Mouse (Mus musculus): ENCODE results near the gene Rpgrip1l.

The Rpgrip1l gene

DNA sequence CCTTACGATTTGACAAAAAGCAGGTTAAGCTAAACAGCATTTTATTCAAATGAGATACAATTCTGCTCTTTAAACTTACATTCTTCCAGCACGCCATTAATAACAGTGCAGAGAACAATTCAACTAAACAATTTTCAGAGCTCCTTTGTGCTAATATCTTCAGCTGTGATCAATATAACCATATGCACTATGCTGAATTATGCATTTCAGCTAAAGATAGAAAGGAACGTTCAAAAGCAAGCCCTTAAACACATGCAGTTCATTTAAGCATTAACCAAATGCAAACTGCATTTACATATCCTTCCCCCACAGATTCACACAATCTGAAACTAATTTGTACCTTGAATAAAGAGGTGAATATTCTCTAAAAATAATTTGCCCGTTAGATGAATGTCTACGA is 35.0 kb downstream of the Rpgrip1l start:
- DNase-seq (ENCODE audit: extremely low read depth, low read depth, low spot score) = no peak

DNA sequence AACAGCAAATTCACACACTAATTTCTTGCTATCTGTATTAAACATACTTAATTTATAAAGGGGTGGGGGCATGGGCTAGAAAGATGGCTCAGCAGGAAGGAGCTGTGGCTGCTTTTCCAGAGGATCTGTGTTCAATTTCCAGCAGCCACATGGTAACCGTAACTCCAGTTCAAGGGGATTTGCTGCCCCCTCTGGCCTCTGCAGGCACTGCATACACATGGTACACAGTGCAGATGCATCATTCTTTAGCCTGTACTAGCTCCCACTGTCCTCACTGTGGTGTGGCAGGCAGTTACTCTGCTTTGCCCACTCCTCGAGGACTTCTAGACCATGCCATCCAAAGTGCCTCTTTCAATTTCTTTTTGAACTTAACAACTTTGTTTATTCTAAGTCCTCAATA is 36.7 kb downstream of the Rpgrip1l start:
- no peak for DNase-seq (ENCODE audit: extremely low read depth, low read depth, low spot score)

DNA sequence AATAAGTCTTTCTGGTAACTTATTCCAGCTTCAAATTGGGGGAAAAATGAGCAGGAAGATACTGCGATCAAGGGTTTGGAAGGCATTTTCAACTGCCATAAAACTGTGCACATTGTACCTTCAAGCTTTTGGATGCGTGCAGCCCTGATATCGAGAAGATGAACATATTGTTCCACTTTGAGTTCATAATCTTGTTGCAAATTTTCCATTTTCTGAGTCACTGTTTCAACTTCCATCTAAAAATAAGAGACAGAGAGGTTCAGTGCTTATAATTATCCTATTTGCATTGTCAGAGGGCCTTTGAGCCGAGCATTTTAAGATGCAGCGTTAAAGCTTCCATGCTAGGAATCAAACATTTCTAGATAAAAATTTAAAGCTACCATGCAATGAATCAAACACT is 39.6 kb downstream of the Rpgrip1l start:
- DNase-seq (ENCODE audit: extremely low read depth, low read depth, low spot score) = no peak

DNA sequence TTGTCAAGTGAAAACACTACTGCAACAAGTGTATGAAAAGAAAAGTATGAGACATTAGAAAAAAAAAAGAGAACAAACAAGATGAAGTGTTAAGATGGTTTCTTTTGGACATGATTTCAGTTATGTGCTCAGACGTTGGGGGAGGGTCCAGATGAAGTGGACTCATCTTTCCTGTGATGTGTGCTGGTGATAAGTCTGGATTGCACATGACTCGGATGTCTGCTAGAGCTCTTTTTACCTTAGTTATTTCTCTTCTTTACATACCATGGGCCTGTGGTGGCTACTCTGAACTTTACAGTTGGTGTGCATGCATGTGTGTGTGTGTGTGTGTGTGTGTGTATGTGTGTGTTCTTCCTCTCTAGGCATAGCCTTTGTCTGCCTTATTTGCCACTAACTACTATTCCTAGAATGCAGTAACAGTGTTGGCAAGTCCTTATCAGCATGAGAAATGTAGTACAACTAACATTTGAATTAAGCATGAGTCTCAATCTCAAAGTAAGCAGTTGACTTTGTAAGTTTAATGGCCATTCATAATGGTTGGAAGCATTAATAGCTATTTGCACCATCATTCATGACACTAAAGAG is 43.6 kb downstream of the Rpgrip1l start:
- no peak for DNase-seq (ENCODE audit: extremely low read depth, low read depth, low spot score)

DNA sequence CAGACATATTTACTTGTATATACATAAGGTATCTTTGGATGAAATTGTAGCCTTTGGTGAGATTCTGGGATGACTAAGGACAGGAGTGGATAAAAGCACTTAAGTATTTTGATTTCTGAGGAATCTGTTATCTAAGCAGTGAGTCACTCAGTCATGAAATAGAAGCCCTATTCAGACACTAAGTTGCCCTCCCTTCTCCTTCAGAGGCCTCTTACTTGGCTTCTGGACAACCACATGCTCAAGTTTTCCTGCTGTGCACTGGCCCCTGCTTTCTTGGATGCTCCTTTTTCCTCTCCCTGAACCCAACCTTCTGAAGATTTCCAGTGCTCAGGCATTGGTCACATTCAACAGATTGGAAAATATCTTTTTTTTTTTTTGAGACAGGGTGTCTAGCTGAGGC is 48.5 kb downstream of the Rpgrip1l start:
- no peak for DNase-seq (ENCODE audit: extremely low read depth, low read depth, low spot score)

DNA sequence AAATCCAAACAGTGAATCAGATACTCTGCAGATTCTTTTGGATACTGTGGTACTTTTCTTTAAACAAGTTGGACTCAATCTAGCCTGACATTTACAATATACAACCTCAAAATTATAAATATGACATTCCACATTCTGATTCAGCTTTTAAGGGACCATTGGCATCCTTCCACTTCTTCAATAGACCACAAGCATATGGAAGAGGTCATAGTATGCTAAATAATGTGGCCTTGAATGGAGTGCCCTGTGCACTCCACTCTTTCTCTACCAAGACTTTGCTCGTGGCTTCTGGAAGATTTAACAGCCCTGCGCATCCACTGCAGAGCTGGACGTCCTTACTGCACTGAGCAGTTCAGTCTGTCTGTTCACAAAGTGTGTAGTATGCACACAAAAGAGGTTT is 49.1 kb downstream of the Rpgrip1l start:
- no peak for DNase-seq (ENCODE audit: extremely low read depth, low read depth, low spot score)

DNA sequence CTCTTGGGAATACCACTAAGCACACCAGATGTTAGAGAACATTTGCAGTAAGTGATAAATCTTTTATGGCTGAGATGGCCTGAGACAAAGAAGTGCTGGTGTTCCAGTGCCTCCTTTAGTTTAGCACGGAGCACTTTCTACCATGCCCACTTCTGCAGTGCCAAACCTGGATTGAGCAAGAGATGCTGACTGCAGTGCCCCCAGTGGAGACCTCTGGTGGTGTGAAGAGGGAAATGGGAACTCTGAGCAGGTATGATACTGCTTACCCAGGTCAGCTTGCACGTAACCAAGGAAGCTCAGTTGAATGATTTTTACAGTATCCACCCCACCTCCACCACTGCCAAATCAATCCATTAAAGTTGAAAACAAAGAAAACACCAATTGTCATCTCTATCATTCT is 51.5 kb downstream of the Rpgrip1l start:
- DNase-seq (ENCODE audit: extremely low read depth, low read depth, low spot score) = no peak

DNA sequence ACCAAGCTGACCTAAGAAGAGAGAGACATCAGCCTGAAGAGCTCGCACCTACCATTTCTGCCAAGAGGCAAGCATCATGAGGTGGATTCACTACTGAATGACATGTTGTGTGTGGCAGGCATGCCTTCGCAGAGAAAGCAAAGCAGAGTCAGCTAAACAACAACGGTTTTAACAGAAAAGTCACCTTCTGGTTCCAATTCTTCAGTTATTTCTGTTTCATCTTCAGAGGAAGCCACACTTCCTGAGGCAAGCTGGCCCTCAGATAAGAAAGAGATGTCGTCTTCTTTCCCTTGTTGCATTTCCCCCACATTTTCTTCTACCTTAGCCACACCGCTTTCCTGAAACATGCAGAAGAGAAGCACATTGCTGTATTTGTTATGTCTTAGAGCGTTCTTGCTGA is 62.1 kb downstream of the Rpgrip1l start:
- no peak for DNase-seq (ENCODE audit: extremely low read depth, low read depth, low spot score)

DNA sequence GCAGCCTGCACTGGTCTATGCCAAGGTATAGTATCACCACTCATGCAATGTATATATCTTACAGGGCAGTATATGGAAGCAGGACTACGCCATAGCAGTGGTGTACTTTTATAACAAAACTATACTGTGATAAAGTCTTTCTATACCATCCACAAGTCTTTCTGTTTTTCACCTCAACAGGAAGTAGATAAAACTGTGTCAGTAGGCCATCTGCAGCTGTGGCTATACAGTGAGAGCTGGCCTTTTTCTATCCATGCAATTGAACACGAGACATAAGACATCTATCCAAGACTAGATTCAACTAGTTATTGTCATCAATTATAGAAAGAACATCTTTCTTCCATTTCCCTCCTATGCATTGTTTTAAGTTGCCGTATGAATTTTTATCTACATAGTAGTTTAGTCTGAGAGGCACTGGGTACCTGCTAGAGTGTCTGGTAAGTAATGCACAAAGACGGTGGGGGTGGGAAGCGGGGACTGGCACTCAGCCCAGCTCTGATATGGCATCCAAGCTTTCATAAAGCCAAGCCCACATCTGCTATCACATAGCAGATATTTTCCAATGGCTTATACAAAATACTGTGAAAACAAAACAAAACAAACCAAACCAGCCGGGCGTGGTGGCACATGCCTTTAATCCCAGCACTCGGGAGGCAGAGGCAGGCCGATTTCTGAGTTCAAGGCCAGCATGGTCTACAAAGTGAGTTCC is 63.1 kb downstream of the Rpgrip1l start:
- no peak for DNase-seq (ENCODE audit: extremely low read depth, low read depth, low spot score)

DNA sequence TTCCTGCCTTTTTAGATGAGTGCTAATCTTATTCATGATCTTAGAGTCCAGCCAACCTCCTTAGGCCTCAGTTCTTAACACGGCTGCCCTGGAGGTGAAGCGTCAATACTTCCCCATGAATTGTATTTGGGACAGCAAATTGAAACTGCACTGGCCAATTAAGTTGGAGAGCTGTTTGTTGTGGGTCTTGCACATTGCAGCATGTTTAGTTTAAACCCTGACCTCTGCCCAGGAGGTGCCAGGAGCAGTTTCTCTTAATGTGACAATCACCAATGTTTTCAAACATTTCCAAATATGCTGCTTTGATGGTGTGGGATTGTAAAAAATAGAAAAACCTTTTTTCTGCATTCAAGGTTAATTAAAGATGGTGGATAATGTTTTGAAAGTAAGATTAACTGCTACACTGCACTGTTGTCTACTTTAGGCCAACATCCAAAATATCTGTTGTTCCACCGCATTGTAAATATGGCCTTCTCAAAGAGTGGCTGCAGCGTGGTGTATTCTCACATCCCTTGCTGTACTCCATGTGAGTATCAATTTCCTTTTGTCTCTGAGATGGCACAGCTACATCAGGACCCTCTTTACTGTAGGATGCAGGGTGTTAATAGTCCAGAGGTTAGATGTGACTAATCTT is 67.1 kb downstream of the Rpgrip1l start:
- DNase-seq (ENCODE audit: extremely low read depth, low read depth, low spot score) = no peak

DNA sequence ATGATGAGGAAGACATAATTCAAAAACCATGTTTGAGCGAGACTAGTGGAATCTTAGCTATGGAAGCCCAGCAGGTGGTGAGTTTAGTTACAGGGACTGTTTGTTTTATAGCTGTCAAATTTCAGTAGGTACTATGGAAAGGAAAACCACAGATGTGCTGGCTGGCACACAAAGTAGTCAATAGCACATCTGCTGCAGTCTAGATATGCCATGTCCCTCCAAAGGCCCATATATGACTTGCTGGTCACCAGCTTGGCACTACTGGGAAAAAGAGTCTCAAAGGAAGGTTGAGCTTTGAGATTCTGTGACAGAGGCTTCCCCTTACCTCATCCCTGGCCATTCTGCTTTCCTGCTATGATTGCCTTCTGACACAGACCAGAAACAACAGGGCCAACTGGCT is 70.3 kb downstream of the Rpgrip1l start:
- no peak for DNase-seq (ENCODE audit: extremely low read depth, low read depth, low spot score)

DNA sequence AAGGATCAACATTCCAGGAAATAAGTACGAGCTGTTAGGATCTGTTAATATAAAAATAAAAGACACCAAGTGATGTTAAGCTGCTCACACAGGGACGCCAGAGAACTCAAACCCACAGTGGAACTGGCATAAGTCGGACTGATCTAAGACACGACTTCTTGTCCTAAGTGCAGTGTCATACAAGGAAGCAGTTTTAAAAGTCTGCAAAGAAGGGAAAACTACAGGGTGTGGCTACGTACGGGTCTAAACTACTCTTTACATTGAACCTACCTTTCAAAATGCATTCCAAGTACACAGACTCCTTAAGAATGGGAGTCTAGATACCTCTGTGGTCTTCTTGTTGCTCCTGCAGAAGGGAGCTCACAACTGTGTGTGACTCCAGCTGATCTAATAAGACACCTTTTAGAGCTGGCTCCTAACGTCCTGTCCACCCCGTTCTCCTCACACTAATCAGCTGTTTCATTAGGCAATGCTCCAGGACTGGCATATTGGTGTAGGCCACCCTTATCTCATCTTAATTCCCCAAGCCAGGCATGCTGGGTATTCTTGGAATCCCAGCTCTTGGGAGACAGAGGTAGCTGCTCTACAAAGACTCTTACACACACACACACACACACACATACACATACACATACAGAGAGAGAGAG is 71.1 kb downstream of the Rpgrip1l start:
- DNase-seq (ENCODE audit: extremely low read depth, low read depth, low spot score) = no peak

DNA sequence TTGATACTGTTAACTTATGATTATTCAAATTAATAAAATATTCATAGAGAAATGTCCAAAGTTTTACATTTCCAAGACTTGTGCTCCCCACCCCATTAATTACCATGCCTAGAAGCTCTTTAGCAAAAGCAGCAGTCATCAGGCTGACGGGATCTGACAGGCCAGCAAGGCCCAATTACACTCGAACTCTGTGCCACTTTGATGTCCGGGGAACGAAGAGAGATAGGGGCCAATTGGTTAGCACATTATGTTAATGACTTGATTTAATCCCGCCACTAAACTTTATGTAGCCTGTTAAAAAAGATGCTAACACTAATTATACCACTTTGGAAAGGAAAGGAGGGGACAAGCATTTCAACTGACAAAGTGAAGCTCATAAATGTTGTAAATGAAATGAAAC is 71.7 kb downstream of the Rpgrip1l start:
- no peak for DNase-seq (ENCODE audit: extremely low read depth, low read depth, low spot score)

DNA sequence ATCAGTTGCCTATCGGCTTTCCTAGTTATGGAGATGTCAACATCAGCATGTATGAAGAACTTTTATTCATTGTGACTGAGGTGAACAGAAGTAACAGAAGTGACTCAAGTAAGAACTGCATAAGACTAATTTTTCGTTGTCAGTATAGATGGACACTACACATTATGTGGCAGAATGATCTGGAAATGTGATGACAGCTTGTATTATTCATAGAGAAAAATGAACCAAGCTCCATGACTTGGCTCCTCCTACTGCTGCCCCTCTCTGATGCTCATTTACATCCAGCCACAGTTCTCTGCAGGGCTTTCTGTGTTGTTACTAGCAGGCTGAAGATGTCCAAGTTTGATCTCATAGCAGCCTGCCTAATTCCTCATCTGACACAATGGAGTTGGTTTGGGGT is 75.9 kb downstream of the Rpgrip1l start:
- DNase-seq (ENCODE audit: extremely low read depth, low read depth, low spot score) = no peak

DNA sequence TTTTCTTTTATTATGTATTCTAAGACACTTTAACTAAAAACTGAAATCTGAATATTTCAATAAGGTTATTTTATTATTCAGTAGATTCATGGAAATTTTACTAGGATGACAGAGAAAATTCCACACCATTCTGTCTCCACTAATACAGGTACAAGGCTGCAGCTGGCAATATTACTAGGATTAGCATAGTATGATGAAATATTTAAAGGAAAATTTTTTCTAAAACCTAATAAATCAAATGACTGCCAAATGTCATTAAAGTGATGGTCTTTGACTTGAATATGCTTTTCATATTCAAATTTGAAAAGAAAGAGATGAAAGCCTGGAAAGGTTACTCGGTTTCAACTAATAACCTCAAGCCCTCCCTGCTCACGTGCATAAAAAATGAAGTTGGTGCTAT is 79.0 kb downstream of the Rpgrip1l start:
- DNase-seq (ENCODE audit: extremely low read depth, low read depth, low spot score) = no peak

DNA sequence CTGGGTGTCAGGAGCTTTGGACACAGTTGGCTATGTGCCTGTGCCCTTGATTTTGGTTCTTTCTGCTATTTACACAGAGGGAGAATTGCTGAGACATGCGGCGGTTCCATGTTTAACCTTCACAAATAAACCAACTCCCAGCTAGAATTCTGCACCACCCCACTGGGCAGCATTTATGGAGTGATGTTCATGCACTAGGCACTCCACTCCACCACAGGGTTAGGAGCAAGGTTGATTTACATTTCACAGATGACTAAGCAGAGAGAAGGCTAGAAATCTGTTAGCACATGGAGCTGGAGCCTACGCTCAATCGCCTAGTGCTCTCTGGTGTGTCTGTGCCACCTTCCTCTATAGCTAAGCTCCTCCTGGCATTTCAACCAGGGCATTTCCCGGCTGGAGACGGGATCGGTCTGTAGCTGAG is 85.6 kb downstream of the Rpgrip1l start:
- DNase-seq (ENCODE audit: extremely low read depth, low read depth, low spot score) = no peak

DNA sequence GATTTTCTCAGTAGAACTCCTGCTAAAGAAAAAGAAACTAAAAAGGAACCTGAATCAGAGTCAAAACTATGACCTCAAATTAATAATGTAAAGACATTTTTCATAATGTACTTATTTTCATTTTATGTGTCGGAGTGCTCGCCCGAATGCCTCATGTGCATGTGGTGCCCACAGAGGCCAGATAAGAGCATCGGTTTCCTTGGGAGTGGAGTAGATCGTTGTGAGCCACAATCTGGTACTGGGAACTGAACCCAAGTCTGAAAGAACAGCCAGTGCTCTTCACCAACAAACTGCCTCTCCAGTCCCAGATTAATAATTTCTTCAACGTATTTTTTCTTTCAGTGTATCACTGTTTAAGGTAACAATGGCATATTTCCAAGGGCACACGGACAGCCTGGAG is 88.8 kb downstream of the Rpgrip1l start:
- DNase-seq (ENCODE audit: extremely low read depth, low read depth, low spot score) = no peak

DNA sequence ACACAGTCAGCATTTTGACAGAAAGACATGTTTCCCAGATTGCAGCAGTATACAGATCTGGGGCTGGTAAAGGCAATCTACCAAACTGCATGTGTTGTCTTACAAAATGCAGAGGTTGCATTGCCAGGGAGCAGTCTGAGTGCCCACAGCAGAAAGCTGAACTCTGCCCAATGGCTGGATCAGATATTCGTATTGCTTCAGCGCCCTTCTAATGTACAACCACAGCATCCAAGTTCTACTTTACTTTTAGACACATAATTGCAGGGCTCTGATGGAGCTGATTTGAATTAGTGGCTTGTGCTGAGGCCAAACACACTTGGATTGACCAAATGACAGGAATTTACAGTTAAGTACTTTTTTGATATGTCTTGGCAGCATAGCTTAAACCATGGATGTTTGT is 91.2 kb downstream of the Rpgrip1l start:
- DNase-seq (ENCODE audit: extremely low read depth, low read depth, low spot score) = no peak

DNA sequence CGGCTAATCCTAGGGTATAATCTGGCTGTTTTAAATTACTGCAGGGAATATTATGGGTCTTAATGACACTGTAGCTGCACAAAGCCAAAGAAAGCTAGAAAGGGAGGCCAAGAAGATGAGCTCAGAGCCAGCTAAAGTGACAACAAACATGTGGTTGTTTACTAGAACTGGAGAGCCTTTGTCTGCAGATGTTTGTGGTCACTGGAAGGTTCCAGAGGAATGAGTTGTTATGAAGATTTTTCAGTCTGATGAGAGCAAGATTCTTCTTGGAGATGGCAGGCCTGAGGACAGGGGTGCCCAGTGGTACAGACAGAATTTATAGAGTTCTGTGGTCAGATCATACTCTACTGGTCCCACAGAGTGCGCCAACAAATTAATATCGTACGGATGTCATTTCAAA is 94.8 kb downstream of the Rpgrip1l start:
- DNase-seq (ENCODE audit: extremely low read depth, low read depth, low spot score) = no peak

DNA sequence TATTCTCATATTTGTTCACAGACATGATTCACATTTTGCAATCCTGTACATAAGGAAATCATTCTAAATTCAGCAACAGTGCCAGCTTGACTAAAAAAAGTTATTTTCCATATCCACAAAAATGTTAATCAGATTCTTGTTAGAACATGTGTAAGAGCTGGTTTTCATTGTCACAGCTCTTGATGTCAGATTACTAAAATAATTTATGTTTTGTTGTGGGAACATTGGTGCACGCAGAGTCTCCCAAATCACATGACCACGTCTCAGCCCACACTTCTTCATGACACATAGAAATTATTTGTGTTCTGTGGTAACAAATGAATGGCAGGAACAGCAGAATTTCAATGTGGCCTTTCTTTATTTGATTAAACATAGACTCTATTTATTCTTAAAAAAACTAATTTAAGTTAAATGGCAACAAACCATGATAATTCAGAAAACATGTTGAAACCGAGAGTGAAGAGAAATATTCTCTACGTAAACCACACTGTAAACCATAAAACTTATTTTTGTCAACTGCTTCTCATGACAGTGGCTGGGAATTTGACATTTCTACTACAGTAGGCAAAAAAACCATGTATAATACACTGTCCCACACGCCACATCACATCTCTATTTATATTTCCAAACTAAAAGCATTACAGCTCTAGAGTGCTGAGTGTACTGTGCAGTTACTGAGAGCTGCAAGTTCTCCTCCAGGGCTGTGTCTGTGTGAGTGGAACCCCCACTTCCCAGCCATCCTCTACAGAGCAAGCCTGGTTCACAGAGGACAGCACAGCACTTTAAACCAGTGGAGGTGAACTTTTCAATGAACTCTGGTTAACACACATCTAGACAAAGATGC is 95.8 kb downstream of the Rpgrip1l start:
- DNase-seq (ENCODE audit: extremely low read depth, low read depth, low spot score) = no peak

DNA sequence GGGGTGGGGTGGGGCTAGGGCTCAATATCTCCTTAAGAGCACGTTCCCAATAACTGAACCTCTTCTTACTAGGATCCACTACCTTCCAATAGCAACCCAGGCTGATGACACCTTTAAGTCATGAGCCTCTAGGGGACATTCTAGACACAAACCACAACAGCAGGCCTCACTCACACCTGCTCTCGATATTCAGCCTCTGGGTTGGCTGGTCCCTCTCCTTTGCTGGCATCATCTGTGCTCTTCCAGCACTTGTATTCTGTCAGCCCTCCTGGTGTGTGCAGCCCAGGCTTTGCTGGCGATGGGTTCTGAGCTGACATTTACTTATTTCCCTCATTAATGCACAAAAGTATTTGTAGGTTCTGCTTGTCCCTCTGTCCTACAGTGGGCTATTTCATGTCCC is 98.8 kb downstream of the Rpgrip1l start:
- no peak for DNase-seq (ENCODE audit: extremely low read depth, low read depth, low spot score)

Measured in fat pad, adult 2 months (tissue).